Mouse (Mus musculus): ENCODE measurements around the gene F11. TPM values are rescaled to one million over a fixed set of nuclear protein-coding genes. Genes with fewer than 3 reads are reported as not detected.

F11 gene
- polyA plus RNA-seq, 1 experiment from 2014 or later, result not detected

DNA sequence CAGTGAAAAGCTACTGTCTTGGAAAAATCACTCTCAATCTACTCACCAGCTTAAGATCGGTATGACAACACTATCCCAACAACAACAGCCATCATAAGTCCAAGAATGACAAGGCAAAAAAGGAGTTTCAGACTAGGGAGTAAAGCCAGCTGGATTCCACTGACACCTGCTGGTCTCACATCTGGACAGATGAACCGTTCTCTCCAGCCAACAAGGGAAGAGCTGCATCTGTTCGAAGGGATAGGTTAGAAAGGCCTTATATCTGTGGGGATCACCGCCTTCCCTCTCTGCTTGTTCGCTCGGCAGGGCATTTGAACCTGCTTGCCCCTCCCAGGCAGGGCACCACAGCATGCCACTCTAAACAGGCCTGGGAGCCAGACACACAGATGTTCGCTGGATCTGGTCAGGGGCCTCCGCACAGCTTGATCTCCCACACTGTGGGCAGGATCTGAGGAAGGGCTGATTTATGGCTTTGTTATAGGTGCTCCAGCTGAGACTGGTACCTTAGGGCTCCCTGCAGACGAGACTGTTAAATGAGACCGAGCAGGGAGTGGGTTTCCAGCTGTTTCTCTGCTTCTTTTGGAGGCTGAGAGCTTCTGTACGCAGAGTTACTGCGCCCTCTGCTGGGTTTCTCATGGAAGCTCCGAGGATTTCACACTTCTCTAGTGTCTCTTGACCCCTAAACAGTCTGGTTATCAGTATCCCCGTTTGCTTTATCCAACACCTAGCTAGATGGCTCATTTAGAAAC, 25.5 kb downstream of the F11 start:
- H3K9ac ChIP-seq, result no peak overlapping the region
- ATAC-seq, result peak; percentile 77

DNA sequence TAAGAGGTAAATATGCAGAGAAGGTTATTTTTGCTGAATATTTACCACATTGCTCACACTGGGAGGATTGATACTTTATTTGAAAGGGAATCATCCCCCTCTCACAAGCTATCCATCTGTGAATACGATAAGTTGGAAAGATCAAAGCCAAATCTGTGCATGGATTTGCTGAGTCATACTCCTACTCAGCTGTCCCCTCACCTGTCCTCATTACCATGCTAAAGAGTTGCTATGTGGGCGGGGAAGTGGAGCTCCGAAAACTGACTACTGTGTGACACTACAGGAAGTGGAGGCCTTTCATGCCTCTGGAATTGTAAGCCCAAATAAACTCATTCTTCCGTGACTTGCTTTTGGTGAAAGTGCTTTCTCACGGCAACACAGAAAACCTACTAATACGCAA, 26.6 kb downstream of the F11 start:
- H3K9me3 ChIP-seq (replicated peaks), result no peaks in the 10 kb centered on the region
- H3K4me1 ChIP-seq, result no peaks in the 10 kb centered on the region
- H3K9ac ChIP-seq, result no peak overlapping the region
- ATAC-seq, result no peak
- no peaks in the 10 kb centered on the region for H3K36me3 ChIP-seq (ENCODE audit: poor library complexity, severe bottlenecking)
- no peak overlapping the region for H3K4me3 ChIP-seq
- no peak overlapping the region for H3K4me2 ChIP-seq
- no peaks in the 10 kb centered on the region for H3K27me3 ChIP-seq
- 84% methylated on average over 6 of the region's 6 CpGs for WGBS
- H3K27ac ChIP-seq, result no peak overlapping the region

More for the DNA sequence above, 25.5 kb downstream of the F11 start:
- Histone ChIP-seq H3K36me3 (ENCODE audit: poor library complexity, severe bottlenecking) (no peaks in the 10 kb centered on the region), H3K27me3 (no peaks in the 10 kb centered on the region), H3K27ac (no peak overlapping the region), H3K4me1 (no peaks in the 10 kb centered on the region), H3K4me3 (no peak overlapping the region), H3K4me2 (peak overlapping the region; percentile 38), H3K9me3 (replicated peaks) (no peaks in the 10 kb centered on the region)
- WGBS, result 21% methylated on average over 14 of the region's 14 CpGs

DNA sequence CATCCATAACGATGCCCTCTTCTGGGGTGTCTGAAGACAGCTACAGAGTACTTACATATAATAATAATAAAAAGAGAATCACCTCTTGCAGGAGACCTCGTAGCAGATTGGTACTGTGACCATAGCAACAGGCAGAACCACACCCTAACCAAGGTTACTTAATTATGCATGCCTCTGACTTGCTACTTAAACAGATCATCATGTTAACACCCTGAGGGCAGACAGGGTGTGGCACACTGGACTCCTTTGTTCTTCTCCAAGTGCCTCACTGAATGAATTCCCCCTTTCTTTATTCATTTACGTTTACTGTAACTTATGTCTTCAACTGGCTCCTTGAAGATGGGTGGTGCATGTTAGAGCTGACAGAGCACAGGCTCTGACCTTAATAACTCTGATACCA, 28.6 kb downstream of the F11 start:
- H3K36me3 ChIP-seq (ENCODE audit: poor library complexity, severe bottlenecking), result no peaks in the 10 kb centered on the region
- H3K9ac ChIP-seq, result no peak overlapping the region
- no peaks in the 10 kb centered on the region for H3K27me3 ChIP-seq
- ATAC-seq, result no peak
- no peaks in the 10 kb centered on the region for H3K9me3 ChIP-seq (replicated peaks)
- no peak overlapping the region for H3K4me3 ChIP-seq
- 73% methylated on average over 3 of the region's 3 CpGs for WGBS
- no peaks in the 10 kb centered on the region for H3K4me1 ChIP-seq
- H3K27ac ChIP-seq, result no peak overlapping the region
- no peak overlapping the region for H3K4me2 ChIP-seq

DNA sequence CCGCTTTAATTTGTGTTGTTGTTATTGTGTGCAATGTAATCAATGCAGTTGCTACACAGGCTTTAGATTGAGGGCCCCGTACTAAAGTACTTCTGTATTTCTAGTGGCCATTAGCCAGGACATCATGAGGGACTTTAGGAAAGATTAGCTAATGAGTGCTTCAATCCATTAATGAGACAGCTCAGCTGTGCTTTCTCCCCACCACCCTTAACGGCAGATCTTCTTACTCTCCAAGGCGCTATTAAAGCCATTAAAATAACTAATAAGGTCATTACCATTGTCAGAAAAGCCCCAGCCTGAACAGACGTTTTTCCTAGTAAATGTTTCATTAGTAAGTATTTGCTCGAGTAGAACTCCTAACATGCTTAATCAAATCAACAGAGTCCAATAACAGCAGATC, 59.4 kb downstream of the F11 start:
- peak; percentile 63; the same call in 1 of the 2 replicates for ATAC-seq
- no peaks in the 10 kb centered on the region for H3K27me3 ChIP-seq

DNA sequence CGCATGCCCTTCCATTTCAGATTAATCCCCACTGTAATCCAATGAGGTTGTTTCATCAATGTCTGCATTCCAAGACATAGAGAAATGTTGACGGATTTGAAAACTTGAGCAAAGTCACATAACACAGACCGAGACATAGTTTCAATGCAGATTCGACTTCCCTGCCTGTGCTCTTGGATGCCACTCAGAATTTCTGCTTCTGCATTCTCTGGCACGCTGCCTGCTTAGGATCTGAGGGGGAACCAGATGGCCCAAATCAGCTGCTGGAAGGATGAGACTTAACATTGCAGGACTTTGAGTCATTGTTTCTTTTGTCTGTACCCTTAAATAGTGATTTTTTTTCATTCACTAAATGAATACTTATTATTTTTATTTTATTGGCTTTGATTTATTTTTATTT, 60.2 kb downstream of the F11 start:
- H3K4me3 ChIP-seq, result no peak overlapping the region
- H3K9me3 ChIP-seq (replicated peaks), result no peaks in the 10 kb centered on the region
- no peaks in the 10 kb centered on the region for H3K27me3 ChIP-seq
- H3K4me2 ChIP-seq, result no peak overlapping the region
- H3K9ac ChIP-seq, result no peak overlapping the region
- H3K36me3 ChIP-seq (ENCODE audit: poor library complexity, severe bottlenecking), result no peaks in the 10 kb centered on the region
- WGBS, result 79% methylated on average over 5 of the region's 5 CpGs
- peaks cover 3% of the 10 kb centered on the region; the same call in 1 of the 2 replicates for H3K4me1 ChIP-seq
- H3K27ac ChIP-seq, result no peak overlapping the region
- ATAC-seq, result peak; percentile 65; the same call in 1 of the 2 replicates

More for the DNA sequence above, 59.4 kb downstream of the F11 start:
- Histone ChIP-seq H3K9ac (no peak overlapping the region), H3K4me2 (no peak overlapping the region), H3K27ac (no peak overlapping the region), H3K4me1 (peaks cover 3% of the 10 kb centered on the region; the same call in 1 of the 2 replicates), H3K4me3 (no peak overlapping the region), H3K9me3 (replicated peaks) (no peaks in the 10 kb centered on the region), H3K36me3 (ENCODE audit: poor library complexity, severe bottlenecking) (no peaks in the 10 kb centered on the region)
- 24% methylated on average over 6 of the region's 6 CpGs for WGBS

DNA sequence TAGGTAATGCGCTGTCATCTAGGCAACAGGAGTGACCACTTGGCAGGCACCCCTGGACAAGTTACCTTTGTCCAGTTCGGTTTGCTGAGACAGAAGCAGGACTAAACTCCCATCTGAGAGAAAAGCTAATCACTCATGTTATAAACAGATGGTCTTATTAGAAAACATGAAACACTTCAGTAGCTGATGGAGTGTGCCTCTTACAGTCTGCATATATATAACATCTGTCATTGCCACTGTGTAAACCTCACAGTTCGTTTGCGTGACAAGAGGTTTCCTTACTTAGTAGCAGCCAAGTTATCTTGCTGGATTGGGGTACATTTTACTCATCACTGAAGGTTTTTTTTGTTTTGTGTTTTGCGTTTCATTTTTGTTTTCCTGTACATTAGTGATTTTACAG, 64.5 kb downstream of the F11 start:
- H3K36me3 ChIP-seq (ENCODE audit: poor library complexity, severe bottlenecking), result no peaks in the 10 kb centered on the region
- no peak overlapping the region for H3K27ac ChIP-seq
- no peaks in the 10 kb centered on the region for H3K9me3 ChIP-seq (replicated peaks)
- 81% methylated on average over 5 of the region's 5 CpGs for WGBS
- H3K27me3 ChIP-seq, result no peaks in the 10 kb centered on the region
- no peak overlapping the region for H3K4me3 ChIP-seq
- H3K4me1 ChIP-seq, result no peaks in the 10 kb centered on the region; the same call in 1 of the 2 replicates
- H3K4me2 ChIP-seq, result no peak overlapping the region
- ATAC-seq, result peak; percentile 44; the same call in 1 of the 2 replicates
- H3K9ac ChIP-seq, result no peak overlapping the region

DNA sequence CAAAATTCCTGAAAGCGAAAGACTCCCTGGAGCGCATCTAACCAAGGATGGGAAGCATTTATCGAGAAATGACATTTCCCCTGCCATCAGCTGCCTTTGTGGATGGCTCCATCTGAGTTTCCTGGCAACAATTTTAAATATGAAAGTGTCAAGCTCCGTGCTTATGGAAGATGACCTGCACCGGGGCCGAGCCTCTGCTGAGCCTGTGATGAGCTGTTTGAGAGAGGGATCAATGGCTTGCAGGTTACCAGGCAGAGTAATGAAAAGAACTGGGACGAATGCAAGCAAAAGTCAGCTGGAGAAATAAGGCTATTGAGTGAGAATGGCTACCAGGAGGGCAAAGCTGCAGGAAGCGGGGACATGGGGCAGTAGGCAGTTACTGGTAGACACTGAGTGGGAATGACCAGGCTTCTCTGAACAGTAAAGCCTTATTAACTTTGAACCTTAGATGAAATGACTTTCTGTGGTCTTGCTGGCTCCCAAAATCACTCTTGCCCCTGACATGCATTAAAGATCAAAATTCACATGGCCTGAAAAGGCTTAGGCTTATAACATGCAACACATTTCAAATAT, 65.8 kb downstream of the F11 start:
- H3K4me3 ChIP-seq, result no peak overlapping the region
- H3K4me1 ChIP-seq, result no peaks in the 10 kb centered on the region
- no peak overlapping the region for H3K9ac ChIP-seq
- H3K27ac ChIP-seq, result no peak overlapping the region
- H3K36me3 ChIP-seq (ENCODE audit: poor library complexity, severe bottlenecking), result no peaks in the 10 kb centered on the region
- WGBS, result 70% methylated on average over 8 of the region's 8 CpGs
- no peak overlapping the region for H3K4me2 ChIP-seq
- peak; percentile 41; the same call in 1 of the 2 replicates for ATAC-seq
- no peaks in the 10 kb centered on the region for H3K27me3 ChIP-seq
- H3K9me3 ChIP-seq (replicated peaks), result no peaks in the 10 kb centered on the region

Other genes with a start within 250 kb of the F11 start
- 0.17 and 0.18 TPM in 2 replicates for gene Mtnr1a, start 192.9 kb downstream of the F11 start, polyA plus RNA-seq (2015; fragmentation: Nextera tagmentation; extraction: Ambion mirVana)
- gene Klkb1, start 32.8 kb upstream of the F11 start, polyA plus RNA-seq (2015; fragmentation: Nextera tagmentation; extraction: Ambion mirVana), result not detected in 2 replicates
- not detected in 2 replicates for gene Gm45753, start 46.4 kb upstream of the F11 start, polyA plus RNA-seq (2015; fragmentation: Nextera tagmentation; extraction: Ambion mirVana)
- gene Cyp4v3, start 71.2 kb upstream of the F11 start, polyA plus RNA-seq (2015; fragmentation: Nextera tagmentation; extraction: Ambion mirVana), result 0.49 and 0.72 TPM in 2 replicates
- 3.4 TPM in 2 replicates for gene Fam149a, start 120.3 kb upstream of the F11 start, polyA plus RNA-seq (2015; fragmentation: Nextera tagmentation; extraction: Ambion mirVana)
- 0.87 and 1.3 TPM in 2 replicates for gene Tlr3, start 149.0 kb upstream of the F11 start, polyA plus RNA-seq (2015; fragmentation: Nextera tagmentation; extraction: Ambion mirVana)
- gene Sorbs2, start 245.8 kb upstream of the F11 start, polyA plus RNA-seq (2015; fragmentation: Nextera tagmentation; extraction: Ambion mirVana), result 101 and 107 TPM in 2 replicates